19 mouse cellular contexts compared by ENCODE assay signal in the genomic region with DNA sequence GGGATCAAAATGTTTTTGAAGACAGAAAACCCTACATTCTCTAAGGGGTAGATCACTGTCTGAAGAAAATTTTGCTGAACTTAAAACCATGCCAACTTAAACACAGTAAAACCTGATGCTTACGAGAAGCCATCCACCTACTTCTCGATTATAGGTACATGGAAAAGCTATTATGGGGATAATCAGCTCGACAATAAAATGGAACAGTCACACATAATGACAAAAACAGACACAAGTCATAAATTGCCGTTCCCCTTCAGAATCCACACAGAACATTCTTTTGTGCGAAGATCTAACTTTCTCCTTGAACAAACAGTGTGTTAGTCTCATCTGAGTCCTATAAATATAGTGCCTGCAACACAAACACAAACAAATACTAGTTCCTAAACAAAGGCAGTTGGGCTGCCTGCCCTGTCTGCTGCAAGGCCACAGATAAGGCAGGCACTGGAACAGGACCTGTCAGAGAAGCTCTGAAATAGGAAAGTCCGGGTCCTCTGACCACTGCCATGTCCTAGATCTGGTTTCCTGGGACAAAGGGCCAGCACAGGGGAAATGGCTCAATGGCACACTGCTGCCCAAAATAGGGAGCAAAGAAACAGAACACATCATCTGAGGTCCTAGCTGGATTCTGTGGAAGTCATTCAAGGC.
DNase-seq lines count a peak whose midpoint lies in the region; ATAC-seq and TF ChIP-seq lines count a peak whose summit lies in the region.
"Had no signal": no experiment of that assay in that cellular context is flagged by ENCODE, and none has a peak within 500 bp of the region (broad histone marks: within the 10 kb centered on the region; RNA-seq: fewer than 3 reads in every experiment).

No protein-coding gene starts in this region.

- TF ChIP-seq POLR2A in liver, adult 2 months (IDR thresholded peaks at IDR 0.05; ENCODE audit: extremely low read depth, insufficient read depth, low read length), result no peak

- peak overlapping the region; percentile 21; the same call in 1 of the 2 replicates for H3K27ac ChIP-seq in kidney, embryonic 16.5 days (ENCODE audit: low read length)
- H3K27ac ChIP-seq in kidney, embryonic 14.5 days (ENCODE audit: low read depth, low read length), result no peak overlapping the region
- H3K27ac ChIP-seq in liver, adult 2 months (replicated peaks; ENCODE audit: insufficient read depth, low read depth, low read length), result peak overlapping the region; percentile 22; the same call in 1 of the 2 replicates
- H3K27ac ChIP-seq in forebrain, embryonic 16.5 days (ENCODE audit: low read length), result no peak overlapping the region
- H3K27ac ChIP-seq in intestine, postnatal 0 days (ENCODE audit: low read depth, low read length), result no peak overlapping the region
- H3K27ac ChIP-seq: embryonic facial prominence, embryonic 15.5 days; hindbrain, embryonic 13.5 days; midbrain, embryonic 15.5 days; neural tube, embryonic 12.5 days had no signal

- ATAC-seq in kidney, embryonic 16.5 days (ENCODE audit: low FRiP score, low TSS enrichment), result no peak
- ATAC-seq in kidney, embryonic 14.5 days (ENCODE audit: low FRiP score, low TSS enrichment), result no peak
- ATAC-seq in forebrain, embryonic 16.5 days, result no peak
- no peak for ATAC-seq in intestine, postnatal 0 days
- ATAC-seq: CD4-positive, CD25-positive, alpha-beta regulatory T cell, adult 4 months; forebrain, embryonic 14.5 days; intestine, embryonic 16.5 days; midbrain, embryonic 15.5 days had no signal

- peaks cover 4% of the 10 kb centered on the region; the same call in 1 of the 2 replicates for H3K79me2 ChIP-seq in liver, adult 2 months (ENCODE audit: control insufficient read depth, insufficient read depth, low read length)

- H3K36me3 ChIP-seq in kidney, embryonic 16.5 days (ENCODE audit: insufficient read depth, low read length), result peaks cover 34% of the 10 kb centered on the region; the same call in 1 of the 2 replicates
- H3K36me3 ChIP-seq in kidney, embryonic 14.5 days (ENCODE audit: control insufficient read depth, insufficient read depth, low read length), result peaks cover 11% of the 10 kb centered on the region; the same call in 1 of the 2 replicates
- H3K36me3 ChIP-seq in liver, adult 2 months (ENCODE audit: control insufficient read depth, insufficient read depth, low read length), result peaks cover 43% of the 10 kb centered on the region
- peaks cover 17% of the 10 kb centered on the region for H3K36me3 ChIP-seq in forebrain, embryonic 16.5 days (ENCODE audit: control insufficient read depth, insufficient read depth)
- H3K36me3 ChIP-seq in intestine, postnatal 0 days (ENCODE audit: control insufficient read depth, insufficient read depth), result peaks cover 66% of the 10 kb centered on the region

- H3K4me1 ChIP-seq in kidney, embryonic 16.5 days (ENCODE audit: insufficient read depth, low read length), result peaks cover 25% of the 10 kb centered on the region
- H3K4me1 ChIP-seq in kidney, embryonic 14.5 days (ENCODE audit: control insufficient read depth, insufficient read depth, low read length), result peaks cover 10% of the 10 kb centered on the region; the same call in 1 of the 2 replicates
- H3K4me1 ChIP-seq in liver, adult 2 months (ENCODE audit: control insufficient read depth, insufficient read depth, low read length), result peaks cover 7% of the 10 kb centered on the region
- H3K4me1 ChIP-seq in forebrain, embryonic 16.5 days (replicated peaks; ENCODE audit: control insufficient read depth, insufficient read depth, low read length), result no peaks in the 10 kb centered on the region
- peaks cover 2% of the 10 kb centered on the region; the same call in 1 of the 2 replicates for H3K4me1 ChIP-seq in intestine, postnatal 0 days (replicated peaks; ENCODE audit: control insufficient read depth, insufficient read depth, low read length)
- H3K4me1 ChIP-seq: hindbrain, embryonic 13.5 days; midbrain, embryonic 15.5 days; neural tube, embryonic 12.5 days had no signal

- H3K4me3 ChIP-seq in kidney, embryonic 16.5 days (ENCODE audit: low read length), result no peak overlapping the region
- H3K4me3 ChIP-seq in kidney, embryonic 14.5 days (ENCODE audit: low read length), result no peak overlapping the region
- H3K4me3 ChIP-seq in liver, adult 2 months (ENCODE audit: insufficient read depth, low read depth, low read length), result no peak overlapping the region
- no peak overlapping the region for H3K4me3 ChIP-seq in forebrain, embryonic 16.5 days (replicated peaks; ENCODE audit: low read length)
- no peak overlapping the region for H3K4me3 ChIP-seq in intestine, postnatal 0 days (ENCODE audit: low read depth, low read length)
- H3K4me3 ChIP-seq: embryonic facial prominence, embryonic 15.5 days; hindbrain, embryonic 13.5 days; midbrain, embryonic 15.5 days; neural tube, embryonic 12.5 days had no signal

- H3K9ac ChIP-seq in kidney, embryonic 16.5 days (replicated peaks; ENCODE audit: low read length), result no peak overlapping the region
- H3K9ac ChIP-seq in kidney, embryonic 14.5 days (ENCODE audit: low read depth, low read length), result no peak overlapping the region
- H3K9ac ChIP-seq in liver, adult 2 months (ENCODE audit: low read depth, low read length), result no peak overlapping the region
- H3K9ac ChIP-seq in forebrain, embryonic 16.5 days (replicated peaks; ENCODE audit: low read depth, low read length), result no peak overlapping the region
- no peak overlapping the region for H3K9ac ChIP-seq in intestine, postnatal 0 days (ENCODE audit: low read depth, low read length)
- H3K9ac ChIP-seq: embryonic facial prominence, embryonic 15.5 days; hindbrain, embryonic 13.5 days; midbrain, embryonic 15.5 days; neural tube, embryonic 12.5 days had no signal

- 36% methylated on average over 6 of the region's 6 CpGs for WGBS in kidney, embryonic 16.5 days
- WGBS in kidney, embryonic 14.5 days, result 50% methylated on average over 6 of the region's 6 CpGs
- 57% methylated on average over 6 of the region's 6 CpGs for WGBS in liver, adult 2 months
- WGBS in forebrain, embryonic 16.5 days, result 94% methylated on average over 6 of the region's 6 CpGs
- 57% methylated on average over 6 of the region's 6 CpGs for WGBS in intestine, postnatal 0 days

- TF ChIP-seq CTCF in liver, adult 2 months (IDR thresholded peaks at IDR 0.05; ENCODE audit: low read depth, low read length), result no peak
- TF ChIP-seq CTCF in intestine, postnatal 0 days (IDR thresholded peaks at IDR 0.05; ENCODE audit: low read depth), result no peak

- intact Hi-C loops in heart, postnatal 10 days (cut with DNase I), result no loop called here

- no peaks in the 10 kb centered on the region for H3K9me3 ChIP-seq in kidney, embryonic 16.5 days (ENCODE audit: low read length)
- H3K9me3 ChIP-seq in kidney, embryonic 14.5 days (ENCODE audit: control insufficient read depth, low read length), result no peaks in the 10 kb centered on the region
- H3K9me3 ChIP-seq in forebrain, embryonic 16.5 days (ENCODE audit: control insufficient read depth, low read length), result no peaks in the 10 kb centered on the region
- H3K9me3 ChIP-seq in intestine, postnatal 0 days (ENCODE audit: control insufficient read depth), result no peaks in the 10 kb centered on the region
- H3K9me3 ChIP-seq: embryonic facial prominence, embryonic 15.5 days; hindbrain, embryonic 13.5 days; midbrain, embryonic 15.5 days; neural tube, embryonic 12.5 days had no signal

- DNase-seq in heart, postnatal 10 days, result peak; percentile 50 to 59
- DNase-seq in liver, adult 2 months (ENCODE audit: extremely low read depth, low read depth, low spot score), result peak; percentile 84
- DNase-seq in mesoderm, embryonic 11.5 days (ENCODE audit: low read depth, low spot score), result peak; percentile 23
- DNase-seq in lung, postnatal 4 days, result no peak
- DNase-seq: gastrocnemius, postnatal 36 days; lung, postnatal 14 days; spleen, adult 18-20 months; thymus, postnatal 25 days had no signal

- no peak overlapping the region for H3K4me2 ChIP-seq in kidney, embryonic 16.5 days (replicated peaks; ENCODE audit: low read depth, low read length)
- no peak overlapping the region for H3K4me2 ChIP-seq in kidney, embryonic 14.5 days (replicated peaks; ENCODE audit: low read depth, low read length)
- no peak overlapping the region for H3K4me2 ChIP-seq in forebrain, embryonic 16.5 days (ENCODE audit: low read length)
- no peak overlapping the region for H3K4me2 ChIP-seq in intestine, postnatal 0 days (replicated peaks; ENCODE audit: low read depth)
- H3K4me2 ChIP-seq: embryonic facial prominence, embryonic 15.5 days; hindbrain, embryonic 13.5 days; midbrain, embryonic 15.5 days; neural tube, embryonic 12.5 days had no signal

- H3K27me3 ChIP-seq in kidney, embryonic 16.5 days (ENCODE audit: insufficient read depth, low read length), result no peaks in the 10 kb centered on the region
- H3K27me3 ChIP-seq in kidney, embryonic 14.5 days (ENCODE audit: control insufficient read depth, insufficient read depth, low read length), result no peaks in the 10 kb centered on the region
- H3K27me3 ChIP-seq in liver, adult 2 months (ENCODE audit: control insufficient read depth, insufficient read depth, low read length), result no peaks in the 10 kb centered on the region
- H3K27me3 ChIP-seq in forebrain, embryonic 16.5 days (replicated peaks; ENCODE audit: control insufficient read depth, insufficient read depth, low read length), result no peaks in the 10 kb centered on the region
- H3K27me3 ChIP-seq in intestine, postnatal 0 days (replicated peaks; ENCODE audit: control insufficient read depth, insufficient read depth, low read length), result no peaks in the 10 kb centered on the region
- H3K27me3 ChIP-seq: embryonic facial prominence, embryonic 15.5 days; hindbrain, embryonic 13.5 days; midbrain, embryonic 15.5 days; neural tube, embryonic 12.5 days had no signal

Comparison
In these comparisons a context has a peak if more than half of its experiments do, and no peak if none do; other contexts are left out.
1. H3K27ac ChIP-seq: peak in kidney, embryonic 16.5 days (single experiment) and liver, adult 2 months (single experiment); none in kidney, embryonic 14.5 days (single experiment), forebrain, embryonic 16.5 days (single experiment) and intestine, postnatal 0 days (single experiment).
2. DNase-seq: peak in heart, postnatal 10 days (2 of 2), liver, adult 2 months (single experiment) and mesoderm, embryonic 11.5 days (single experiment); none in lung, postnatal 4 days (0 of 2).